Mouse (Mus musculus): ENCODE measurements at regions not wholly inside any gene's neighbourhood (a gene's known extent, or its start where the extent isn't known, plus 50 kb on each side); places are given as distances from the start of the nearest gene placed in this dataset.
"Not testable (repeated sequence)": the region's sequence is repeated elsewhere in the genome, so short reads cannot be mapped to it uniquely, and the experiment has no call there.

- Histone ChIP-seq H3K9me3 (replicated peaks) (no peaks in the 10 kb centered on the region), H3K36me3 (no peaks in the 10 kb centered on the region), H3K4me2 (no peak overlapping the region), H3K4me3 (no peak overlapping the region), H3K4me1 (no peaks in the 10 kb centered on the region), H3K27ac (no peak overlapping the region), H3K9ac (no peak overlapping the region), H3K27me3 (replicated peaks) (no peaks in the 10 kb centered on the region)
- 16% methylated on average over 2 of the region's 2 CpGs for WGBS (ENCODE audit: insufficient replicate concordance)
- ATAC-seq: 0 out of 2 replicates have a peak, but pooled peaks have one; percentile 37
Measured at GRCm38 (mm10) chr14:87215099-87215498, 74.1 kb upstream of the Diaph3 start.

GRCm38 (mm10) chr14:87217042-87217441 is 76.0 kb upstream of the Diaph3 start:
- Histone ChIP-seq H3K27me3 (replicated peaks) (no peaks in the 10 kb centered on the region), H3K9me3 (replicated peaks) (no peaks in the 10 kb centered on the region), H3K36me3 (no peaks in the 10 kb centered on the region), H3K4me3 (no peak overlapping the region), H3K4me1 (no peaks in the 10 kb centered on the region), H3K27ac (no peak overlapping the region), H3K4me2 (no peak overlapping the region), H3K9ac (no peak overlapping the region)
- ATAC-seq: no peak
- WGBS (ENCODE audit: insufficient replicate concordance): 52% methylated on average over 7 of the region's 7 CpGs

GRCm38 (mm10) chr14:87219975-87220374 is 78.9 kb upstream of the Diaph3 start:
- H3K4me1 ChIP-seq: no peaks in the 10 kb centered on the region
- H3K27ac ChIP-seq: no peak overlapping the region
- H3K4me3 ChIP-seq: no peak overlapping the region
- no peak overlapping the region for H3K4me2 ChIP-seq
- WGBS (ENCODE audit: insufficient replicate concordance): 57% methylated on average over 3 of the region's 3 CpGs
- H3K36me3 ChIP-seq: no peaks in the 10 kb centered on the region
- H3K9ac ChIP-seq: no peak overlapping the region
- H3K9me3 ChIP-seq (replicated peaks): no peaks in the 10 kb centered on the region
- no peaks in the 10 kb centered on the region for H3K27me3 ChIP-seq (replicated peaks)
- no peak for ATAC-seq

GRCm38 (mm10) chr14:87224870-87225269 is 83.8 kb upstream of the Diaph3 start:
- H3K4me2 ChIP-seq: no peak overlapping the region
- 63% methylated on average over 5 of the region's 5 CpGs for WGBS (ENCODE audit: insufficient replicate concordance)
- no peaks in the 10 kb centered on the region for H3K36me3 ChIP-seq
- H3K9ac ChIP-seq: no peak overlapping the region
- H3K27ac ChIP-seq: no peak overlapping the region
- ATAC-seq: no peak
- H3K4me1 ChIP-seq: no peaks in the 10 kb centered on the region
- no peaks in the 10 kb centered on the region for H3K27me3 ChIP-seq (replicated peaks)
- no peak overlapping the region for H3K4me3 ChIP-seq
- H3K9me3 ChIP-seq (replicated peaks): 0 out of 2 replicates have a peak, but pooled peaks cover 3% of the 10 kb centered on the region

- Histone ChIP-seq H3K9me3 (replicated peaks) (no peaks in the 10 kb centered on the region), H3K4me3 (no peak overlapping the region), H3K4me2 (no peak overlapping the region), H3K27me3 (replicated peaks) (no peaks in the 10 kb centered on the region), H3K36me3 (no peaks in the 10 kb centered on the region), H3K4me1 (no peaks in the 10 kb centered on the region), H3K27ac (no peak overlapping the region), H3K9ac (no peak overlapping the region)
- no peak for ATAC-seq
- 49% methylated on average over 2 of the region's 2 CpGs for WGBS (ENCODE audit: insufficient replicate concordance)
Measured at GRCm38 (mm10) chr14:87249258-87249657, 108.2 kb upstream of the Diaph3 start.

- Histone ChIP-seq H3K36me3 (no peaks in the 10 kb centered on the region), H3K4me1 (no peaks in the 10 kb centered on the region), H3K9ac (no peak overlapping the region), H3K27me3 (replicated peaks) (no peaks in the 10 kb centered on the region), H3K9me3 (replicated peaks) (no peaks in the 10 kb centered on the region), H3K4me2 (no peak overlapping the region), H3K27ac (no peak overlapping the region), H3K4me3 (no peak overlapping the region)
- WGBS (ENCODE audit: insufficient replicate concordance): 66% methylated on average over 5 of the region's 5 CpGs
- no peak for ATAC-seq
Measured at GRCm38 (mm10) chr14:87255484-87256208, 114.6 kb upstream of the Diaph3 start.

- no peak overlapping the region for H3K4me3 ChIP-seq
- no peaks in the 10 kb centered on the region for H3K36me3 ChIP-seq
- 59% methylated on average over 5 of the region's 5 CpGs for WGBS (ENCODE audit: insufficient replicate concordance)
- no peaks in the 10 kb centered on the region for H3K9me3 ChIP-seq (replicated peaks)
- no peak overlapping the region for H3K4me2 ChIP-seq
- no peak overlapping the region for H3K9ac ChIP-seq
- H3K27ac ChIP-seq: no peak overlapping the region
- H3K4me1 ChIP-seq: no peaks in the 10 kb centered on the region
- no peak for ATAC-seq
- H3K27me3 ChIP-seq (replicated peaks): no peaks in the 10 kb centered on the region
Measured at GRCm38 (mm10) chr14:87261726-87262125, 120.7 kb upstream of the Diaph3 start.

- H3K36me3 ChIP-seq: no peaks in the 10 kb centered on the region
- no peak overlapping the region for H3K9ac ChIP-seq
- no peak for ATAC-seq
- no peak overlapping the region for H3K27ac ChIP-seq
- 65% methylated on average over 4 of the region's 4 CpGs for WGBS (ENCODE audit: insufficient replicate concordance)
- H3K9me3 ChIP-seq (replicated peaks): no peaks in the 10 kb centered on the region
- no peak overlapping the region for H3K4me2 ChIP-seq
- H3K4me3 ChIP-seq: no peak overlapping the region
- H3K4me1 ChIP-seq: no peaks in the 10 kb centered on the region
- H3K27me3 ChIP-seq (replicated peaks): no peaks in the 10 kb centered on the region
Measured at GRCm38 (mm10) chr14:87264826-87265225, 123.8 kb upstream of the Diaph3 start.

- Histone ChIP-seq H3K27me3 (replicated peaks) (no peaks in the 10 kb centered on the region), H3K4me3 (no peak overlapping the region), H3K9ac (no peak overlapping the region), H3K9me3 (replicated peaks) (no peaks in the 10 kb centered on the region), H3K36me3 (no peaks in the 10 kb centered on the region), H3K4me1 (no peaks in the 10 kb centered on the region), H3K27ac (no peak overlapping the region), H3K4me2 (no peak overlapping the region)
- ATAC-seq: no peak
- WGBS (ENCODE audit: insufficient replicate concordance): 44% methylated on average over 6 of the region's 6 CpGs
Measured at GRCm38 (mm10) chr14:87266309-87266708, 125.3 kb upstream of the Diaph3 start.

GRCm38 (mm10) chr14:87289266-87289665 is 127.2 kb upstream of the Tdrd3 start:
- WGBS (ENCODE audit: insufficient replicate concordance): 80% methylated on average over 8 of the region's 8 CpGs

GRCm38 (mm10) chr14:87289708-87290243 is 126.7 kb upstream of the Tdrd3 start:
- Histone ChIP-seq H3K27me3 (replicated peaks) (no peaks in the 10 kb centered on the region), H3K27ac (no peak overlapping the region), H3K36me3 (no peaks in the 10 kb centered on the region), H3K9ac (no peak overlapping the region), H3K9me3 (replicated peaks) (no peaks in the 10 kb centered on the region), H3K4me1 (no peaks in the 10 kb centered on the region), H3K4me3 (no peak overlapping the region), H3K4me2 (no peak overlapping the region)
- WGBS (ENCODE audit: insufficient replicate concordance): 62% methylated on average over 4 of the region's 4 CpGs
- no peak for ATAC-seq

More at GRCm38 (mm10) chr14:87289266-87289665, 127.2 kb upstream of the Tdrd3 start:
- H3K36me3 ChIP-seq; H3K9ac ChIP-seq; H3K4me2 ChIP-seq; H3K9me3 ChIP-seq (replicated peaks); H3K4me3 ChIP-seq; ATAC-seq; H3K27ac ChIP-seq; H3K27me3 ChIP-seq (replicated peaks); H3K4me1 ChIP-seq: not testable (repeated sequence)

- no peaks in the 10 kb centered on the region for H3K9me3 ChIP-seq (replicated peaks)
- H3K27ac ChIP-seq: no peak overlapping the region
- no peaks in the 10 kb centered on the region for H3K36me3 ChIP-seq
- H3K4me2 ChIP-seq: no peak overlapping the region
- H3K4me3 ChIP-seq: no peak overlapping the region
- no peak overlapping the region for H3K9ac ChIP-seq
- 0 out of 2 replicates have a peak, but pooled peaks cover 2% of the 10 kb centered on the region for H3K27me3 ChIP-seq (replicated peaks)
- WGBS (ENCODE audit: insufficient replicate concordance): 60% methylated on average over 3 of the region's 3 CpGs
- ATAC-seq: no peak
- no peaks in the 10 kb centered on the region for H3K4me1 ChIP-seq
Measured at GRCm38 (mm10) chr14:87295206-87295605, 121.2 kb upstream of the Tdrd3 start.
